Mouse (Mus musculus) lung, postnatal 0 days (tissue): ENCODE data around the gene Mamstr.

Experiments used
- CTCF ChIP-seq: IDR thresholded peaks from 2 replicates; pipeline ENCODE4 v1.5.1; 2016; ENCODE audit warnings: antibody characterized with exemption, mild to moderate bottlenecking
- EP300 ChIP-seq: IDR thresholded peaks from 2 replicates; pipeline ENCODE4 v1.6.1; 2016; ENCODE audit warnings: antibody characterized with exemption, mild to moderate bottlenecking, control low read depth

GRCm38 (mm10) chr7:45649351-45649750, 9.6 kb downstream of the Mamstr start:
- TF ChIP-seq CTCF (no peak), EP300 (no peak)
